Mouse (Mus musculus) CH12.LX (cell line): ENCODE results near the gene Pes1. TPM values are rescaled to one million over a fixed set of nuclear protein-coding genes. Genes with fewer than 3 reads are reported as not detected.

ENCODE experiments used
- DNase-seq: peaks from one replicate; pipeline ENCODE4 v3.0.0-alpha.2; 2013; ENCODE audit errors: extremely low read depth
- H3K27ac ChIP-seq: 2 replicates; pipeline ENCODE4 v1.5.1; 2012; ENCODE audit warnings: low read depth, mild to moderate bottlenecking, control low read depth, moderate library complexity; ENCODE audit not compliant: insufficient read depth
- H3K27me3 ChIP-seq: replicated peaks from 2 replicates; pipeline ENCODE3; 2012; ENCODE audit warnings: inconsistent platforms
- H3K36me3 ChIP-seq, 2 experiments: replicated peaks in 1 of 2; 2 replicates each; pipeline versions ENCODE3 to v1.6.1; 2012; ENCODE audit warnings: inconsistent platforms in 1 of 2, low read length in 1 of 2, mild to moderate bottlenecking in 1 of 2, mixed read lengths in 1 of 2, moderate library complexity in 1 of 2; ENCODE audit not compliant: control insufficient read depth in 1 of 2, insufficient read depth in 1 of 2
- H3K4me1 ChIP-seq, 2 experiments: 2 replicates each; pipeline ENCODE4 v1.6.1; 2012; ENCODE audit warnings: inconsistent platforms in 1 of 2, moderate library complexity in 1 of 2; ENCODE audit not compliant: insufficient read depth in 2 of 2, control insufficient read depth in 1 of 2
- H3K4me2 ChIP-seq: 2 replicates; pipeline ENCODE4 v1.6.1; 2012; ENCODE audit warnings: low read depth, mild to moderate bottlenecking, control low read depth; ENCODE audit not compliant: poor library complexity, insufficient read depth, severe bottlenecking
- H3K4me3 ChIP-seq, 3 experiments: fragments of 150-350 bp in 1 of 3; sonication (generic) in 1 of 3; replicated peaks in 1 of 3; 2 replicates each; pipeline versions ENCODE3 to v1.5.1; 2011 to 2012; ENCODE audit warnings: low read depth in 2 of 3, low read length in 2 of 3, mild to moderate bottlenecking in 2 of 3, moderate library complexity in 2 of 3, control low read depth in 1 of 3, improper control_type of control experiment in 1 of 3, inconsistent platforms in 1 of 3, mixed read lengths in 1 of 3; ENCODE audit not compliant: poor library complexity in 1 of 3
- H3K79me2 ChIP-seq: replicated peaks from 2 replicates; pipeline ENCODE4 v1.6.1; 2012; ENCODE audit warnings: mild to moderate bottlenecking, moderate library complexity; ENCODE audit not compliant: control insufficient read depth, poor library complexity, insufficient read depth, severe bottlenecking; ENCODE audit errors: extremely low read depth
- H3K9ac ChIP-seq: 2 replicates; pipeline ENCODE4 v1.6.1; 2012; ENCODE audit warnings: low read depth, mild to moderate bottlenecking, control low read depth, moderate library complexity; ENCODE audit not compliant: insufficient read depth
- H3K9me3 ChIP-seq: replicated peaks from 2 replicates; pipeline ENCODE3; 2012; ENCODE audit warnings: low read length, inconsistent platforms, mixed read lengths
- BHLHE40 ChIP-seq: IDR thresholded peaks from 2 replicates; pipeline ENCODE4 v1.6.1; 2011; ENCODE audit warnings: mild to moderate bottlenecking, low read depth, low read length, improper control_type of control experiment
- CTCF ChIP-seq, 2 experiments: IDR thresholded peaks in 1 of 2; conservative IDR thresholded peaks in 1 of 2; 2 replicates each; pipeline ENCODE4 v1.5.1; 2011 to 2012; ENCODE audit warnings: low read depth in 2 of 2, low read length in 2 of 2, improper control_type of control experiment in 1 of 2, inconsistent platforms in 1 of 2, mild to moderate bottlenecking in 1 of 2, moderate library complexity in 1 of 2
- E2F4 ChIP-seq: IDR thresholded peaks from 2 replicates; pipeline ENCODE4 v1.6.1; 2011; ENCODE audit warnings: low read depth, low read length, improper control_type of control experiment; ENCODE audit not compliant: insufficient replicate concordance
- ELF1 ChIP-seq: IDR thresholded peaks from 2 replicates; pipeline ENCODE4 v1.6.1; 2014; ENCODE audit warnings: low read depth, mild to moderate bottlenecking, inconsistent platforms, low read length, improper control_type of control experiment
- ETS1 ChIP-seq: conservative IDR thresholded peaks from 2 replicates; pipeline ENCODE4 v1.6.1; 2012; ENCODE audit warnings: low read depth, mild to moderate bottlenecking, inconsistent platforms, low read length, improper control_type of control experiment, moderate library complexity
- GABPA ChIP-seq: IDR thresholded peaks from 2 replicates; pipeline ENCODE4 v1.6.1; 2012; ENCODE audit warnings: low read depth, low read length, improper control_type of control experiment, inconsistent platforms; ENCODE audit not compliant: insufficient replicate concordance
- HCFC1 ChIP-seq: IDR thresholded peaks from 2 replicates; pipeline ENCODE4 v1.6.1; 2012; ENCODE audit warnings: low read depth, mild to moderate bottlenecking, inconsistent platforms, low read length, improper control_type of control experiment
- IRF4 ChIP-seq: IDR thresholded peaks from 2 replicates; pipeline ENCODE4 v1.6.1; 2014; ENCODE audit warnings: low read depth, mild to moderate bottlenecking, inconsistent platforms, low read length, improper control_type of control experiment
- JUND ChIP-seq: conservative IDR thresholded peaks from 2 replicates; pipeline ENCODE4 v1.6.1; 2011; ENCODE audit warnings: low read depth, low read length, improper control_type of control experiment
- KAT2A ChIP-seq: IDR thresholded peaks from 2 replicates; pipeline ENCODE4 v1.6.1; 2012; ENCODE audit warnings: low read length, improper control_type of control experiment, inconsistent platforms; ENCODE audit not compliant: insufficient replicate concordance
- MAFK ChIP-seq: IDR thresholded peaks from 2 replicates; pipeline ENCODE4 v1.6.1; 2011; ENCODE audit warnings: low read length, improper control_type of control experiment; ENCODE audit not compliant: insufficient replicate concordance
- MAX ChIP-seq: IDR thresholded peaks from 2 replicates; pipeline ENCODE4 v1.6.1; 2011; ENCODE audit warnings: low read length, improper control_type of control experiment
- MEF2A ChIP-seq: IDR thresholded peaks from 2 replicates; pipeline ENCODE4 v1.6.1; 2014; ENCODE audit warnings: low read depth, mild to moderate bottlenecking, inconsistent platforms, low read length, improper control_type of control experiment, borderline replicate concordance
- MXI1 ChIP-seq: IDR thresholded peaks from 2 replicates; pipeline ENCODE4 v1.6.1; 2011; ENCODE audit warnings: mild to moderate bottlenecking, low read depth, low read length, improper control_type of control experiment
- MYC ChIP-seq: IDR thresholded peaks from 2 replicates; pipeline ENCODE4 v1.6.1; 2011; ENCODE audit warnings: low read depth, mild to moderate bottlenecking, improper control_type of control experiment, low read length
- NELFE ChIP-seq: IDR thresholded peaks from 2 replicates; pipeline ENCODE4 v1.6.1; 2011; ENCODE audit warnings: low read depth, low read length, improper control_type of control experiment
- NRF1 ChIP-seq: IDR thresholded peaks from 2 replicates; pipeline ENCODE4 v1.6.1; 2014; ENCODE audit warnings: low read depth, mild to moderate bottlenecking, inconsistent platforms, low read length, improper control_type of control experiment, moderate library complexity
- POLR2A ChIP-seq: IDR thresholded peaks from 2 replicates; pipeline ENCODE4 v1.6.1; 2011; ENCODE audit warnings: low read depth, mild to moderate bottlenecking, improper control_type of control experiment, low read length
- POLR2AphosphoS2 ChIP-seq: IDR thresholded peaks from 2 replicates; pipeline ENCODE4 v1.6.1; 2011; ENCODE audit warnings: low read depth, low read length, improper control_type of control experiment
- RCOR1 ChIP-seq: conservative IDR thresholded peaks from 2 replicates; pipeline ENCODE4 v1.6.1; 2012; ENCODE audit warnings: low read depth, mild to moderate bottlenecking, inconsistent platforms, low read length, improper control_type of control experiment
- SIN3A ChIP-seq: IDR thresholded peaks from 2 replicates; pipeline ENCODE4 v1.6.1; 2012; ENCODE audit warnings: low read length, improper control_type of control experiment, inconsistent platforms
- TBP ChIP-seq: conservative IDR thresholded peaks from 2 replicates; pipeline ENCODE4 v1.6.1; 2011; ENCODE audit warnings: low read depth, low read length, improper control_type of control experiment
- TCF12 ChIP-seq: IDR thresholded peaks from 2 replicates; pipeline ENCODE4 v1.6.1; 2014; ENCODE audit warnings: low read depth, mild to moderate bottlenecking, inconsistent platforms, low read length, improper control_type of control experiment
- USF1 ChIP-seq: IDR thresholded peaks from 2 replicates; pipeline ENCODE4 v1.6.1; 2014; ENCODE audit warnings: low read depth, mild to moderate bottlenecking, inconsistent platforms, low read length, improper control_type of control experiment
- ZC3H11A ChIP-seq: IDR thresholded peaks from 2 replicates; pipeline ENCODE4 v1.6.1; 2012; ENCODE audit warnings: low read depth, mild to moderate bottlenecking, inconsistent platforms, low read length, improper control_type of control experiment
- ZKSCAN1 ChIP-seq: IDR thresholded peaks from 2 replicates; pipeline ENCODE4 v1.6.1; 2012; ENCODE audit warnings: low read depth, inconsistent platforms, low read length, improper control_type of control experiment, borderline replicate concordance
- ZMIZ1 ChIP-seq: IDR thresholded peaks from 2 replicates; pipeline ENCODE4 v1.6.1; 2012; ENCODE audit warnings: low read depth, mild to moderate bottlenecking, inconsistent platforms, low read length, improper control_type of control experiment
- dilution Hi-C: fragments of 300-500 bp; cut with MboI; formaldehyde crosslinking; loops from 2 replicates; pipeline ENCODE4 v1.14.3; 2020; ENCODE audit warnings: low sequenced_read_pairs; ENCODE audit not compliant: extremely low pct_unique_long_range_greater_than_20kb, extremely low pct_ligation_motif_present
- in situ Hi-C: fragments of 300-500 bp; cut with MboI; formaldehyde crosslinking; loops from 3 replicates; pipeline ENCODE4 v1.14.3; 2019; ENCODE audit warnings: low sequenced_read_pairs, low pct_ligation_motif_present, low pct_unique_long_range_greater_than_20kb, mixed read lengths
- polyA plus RNA-seq: library from polyadenylated mRNA; unstranded; fragments of >175 nt; gene quantifications from 2 replicates; pipeline ENCODE4 v1.2.1, GENCODE M21; 2012; ENCODE audit warnings: low read depth; ENCODE audit not compliant: insufficient read length
- total RNA-seq, 2 experiments: library from RNA; depleted of rRNA; stranded (reverse); fragments of 300-350 nt in 1 of 2; fragments of >200 nt in 1 of 2; gene quantifications; 2 replicates each; pipeline ENCODE4 v1.2.3; 2012 to 2014

Gene Pes1
- 120 and 149 TPM in 2 replicates for total RNA-seq (2012; rRNA removed)
- total RNA-seq (2014; rRNA removed) = 226 and 251 TPM in 2 replicates
- 304 and 311 TPM in 2 replicates for polyA plus RNA-seq

DNA sequence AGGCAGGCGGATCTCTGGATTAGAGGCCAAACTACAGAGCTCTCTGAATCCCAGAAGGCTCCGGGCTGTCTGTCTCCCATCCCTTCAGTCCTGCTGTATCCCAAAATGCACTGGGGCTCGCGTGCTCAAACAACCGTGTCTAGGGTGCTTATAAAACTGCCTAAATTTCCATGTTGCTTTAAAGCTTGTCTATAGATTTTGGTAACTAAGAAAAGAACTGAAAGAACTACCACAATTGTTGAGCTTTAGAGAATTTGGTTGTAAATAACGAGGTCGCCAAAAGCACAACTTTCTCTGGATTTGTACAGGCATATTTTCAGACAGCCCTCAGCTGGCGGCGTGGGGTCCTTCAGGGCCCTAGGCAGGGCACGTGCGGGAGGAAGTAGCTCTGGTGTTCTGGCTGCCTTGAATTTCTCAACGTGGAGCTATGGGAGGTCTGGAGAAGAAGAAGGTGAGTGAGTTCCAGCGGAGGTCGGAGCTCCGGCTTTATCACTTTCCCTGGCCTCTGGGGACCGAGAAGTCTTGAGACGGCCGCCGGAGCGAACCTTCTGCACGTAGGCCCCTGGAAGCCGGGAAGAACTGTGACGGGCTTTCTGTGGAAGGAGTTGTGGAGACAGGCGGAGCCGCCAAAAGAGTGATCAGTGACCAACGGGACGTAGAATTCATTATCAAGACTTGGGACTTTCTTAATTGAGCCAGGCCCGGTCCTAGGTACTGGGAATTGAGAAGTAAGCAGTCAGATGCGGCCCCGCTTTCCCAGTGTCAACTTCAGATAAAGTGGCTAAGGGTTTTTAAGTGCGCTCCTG, at the start of gene Pes1:
Pes1 (plus strand) TSS at position 366 of the 806 bp plus-strand sequence.
- dilution Hi-C loops = no loop called here
- Histone ChIP-seq H3K27ac (no peak within 1 kb of the TSS), H3K4me3 (peak within 1 kb of the TSS; percentile 62 to 93 (median 86)), H3K36me3 (peaks cover 17 to 31% of the 10 kb centered on the region in 2 experiments), H3K9ac (peak within 1 kb of the TSS; percentile 81), H3K27me3 (peaks cover 14% of the 10 kb centered on the region), H3K4me1 (peaks cover 11 to 23% of the 10 kb centered on the region in 2 experiments), H3K9me3 (no peaks in the 10 kb centered on the region), H3K4me2 (peak within 1 kb of the TSS; percentile 99), H3K79me2 (peaks cover 45% of the 10 kb centered on the region)
- in situ Hi-C loops = no loop called here
- TF ChIP-seq BHLHE40 (peak; percentile 99), MAFK (no peak), SIN3A (peak; percentile 84), IRF4 (peak; percentile 51; the same call in 1 of the 2 replicates), ETS1 (peak; percentile 70), HCFC1 (peak; percentile 90), MAX (peak; percentile 100), RCOR1 (peak; percentile 74; the same call in 1 of the 2 replicates), ZC3H11A (no peak), GABPA (no peak; the same call in 1 of the 2 replicates), ZMIZ1 (peak; percentile 73; the same call in 1 of the 2 replicates), USF1 (peak; percentile 69), KAT2A (peak; percentile 84; the same call in 1 of the 2 replicates), POLR2A (peak; percentile 79), ELF1 (peak; percentile 85), MXI1 (peak; percentile 98), TBP (peak; percentile 92), E2F4 (no peak), NELFE (no peak), POLR2AphosphoS2 (no peak), MEF2A (peak; percentile 69; the same call in 1 of the 2 replicates), CTCF (conservative IDR thresholded peaks at IDR 0.05 in 1 of 2, IDR thresholded peaks at IDR 0.05 in 1 of 2; ENCODE audit: low read depth in 2 of 2, low read length in 2 of 2) (peak in 1 of 2 experiments; percentile 27; a peak in 1 of 4 replicates), TCF12 (peak; percentile 82), NRF1 (no peak), ZKSCAN1 (no peak), JUND (no peak; the same call in 1 of the 2 replicates), MYC (peak; percentile 99)
- peak; percentile 95 for DNase-seq
